Mouse (Mus musculus) stomach, postnatal 0 days (tissue): ENCODE measurements around the gene Lrmda. TPM values are rescaled to one million over a fixed set of nuclear protein-coding genes. Genes with fewer than 3 reads are reported as not detected.
A peak's percentile ranks its signal among the peaks of the same experiment; 100 is the strongest.

Source experiments
- ATAC-seq: fragments of 200-750 bp; cut with Nextera tagmentation; 2 replicates; pipeline ENCODE4 v1.8.0; 2017; ENCODE audit not compliant: low FRiP score, low TSS enrichment
- DNase-seq: peaks from one replicate; pipeline ENCODE4 v3.0.0-alpha.2; 2016; ENCODE audit warnings: low spot score
- H3K27ac ChIP-seq: fragments of 300-500 bp; sonication (generic); replicated peaks from 2 replicates; pipeline ENCODE4 v1.5.1; 2014; ENCODE audit warnings: mild to moderate bottlenecking, control low read depth
- H3K27me3 ChIP-seq: fragments of 300-500 bp; sonication (generic); 2 replicates; pipeline ENCODE4 v1.6.1; 2014; ENCODE audit warnings: low read length; ENCODE audit not compliant: control insufficient read depth, insufficient read depth
- H3K36me3 ChIP-seq: fragments of 300-500 bp; sonication (generic); 2 replicates; pipeline ENCODE4 v1.6.1; 2014; ENCODE audit warnings: low read length, mixed read lengths; ENCODE audit not compliant: control insufficient read depth, insufficient read depth
- H3K4me1 ChIP-seq: fragments of 300-500 bp; sonication (generic); replicated peaks from 2 replicates; pipeline ENCODE4 v1.6.1; 2014; ENCODE audit warnings: antibody characterized with exemption; ENCODE audit not compliant: control insufficient read depth, insufficient read depth
- H3K4me2 ChIP-seq: fragments of 300-500 bp; sonication (generic); replicated peaks from 2 replicates; pipeline ENCODE4 v1.6.1; 2014; ENCODE audit warnings: low read depth, mild to moderate bottlenecking, control low read depth, moderate library complexity
- H3K4me3 ChIP-seq: fragments of 300-500 bp; sonication (generic); 2 replicates; pipeline ENCODE4 v1.5.1; 2014; ENCODE audit warnings: low read depth, low read length, control low read depth
- H3K9ac ChIP-seq: fragments of 300-500 bp; sonication (generic); 2 replicates; pipeline ENCODE4 v1.6.1; 2014; ENCODE audit warnings: mild to moderate bottlenecking, low read length, control low read depth, mixed read lengths
- H3K9me3 ChIP-seq: fragments of 300-500 bp; sonication (generic); 2 replicates; pipeline ENCODE4 v1.6.1; 2016; ENCODE audit warnings: low read length; ENCODE audit not compliant: control insufficient read depth
- CTCF ChIP-seq: IDR thresholded peaks from 2 replicates; pipeline ENCODE4 v1.5.1; 2016; ENCODE audit warnings: antibody characterized with exemption, low read depth, mild to moderate bottlenecking, moderate library complexity
- EP300 ChIP-seq: optimal IDR thresholded peaks from 2 replicates; pipeline ENCODE3; 2016; ENCODE audit warnings: antibody characterized with exemption
- WGBS: fragments of 180-500 bp; shearing (Covaris S2); extraction: QIAGEN DNeasy Blood & Tissue Kit; methylation state at CpG from one replicate; pipeline ENCODE4 v1.1.7; 2014; 5-methylcytosine and 5-hydroxymethylcytosine counted together
- polyA plus RNA-seq: library from polyadenylated mRNA; unstranded; fragments of >200 nt; fragmentation: Nextera tagmentation; extraction: Ambion mirVana; gene quantifications from 2 replicates; pipeline ENCODE4 v1.2.1, GENCODE M21; 2015

The Lrmda gene
- polyA plus RNA-seq, 1 experiment from 2014 or later: 0.39 TPM

- no peak overlapping the region for H3K9ac ChIP-seq
- H3K9me3 ChIP-seq: no peaks in the 10 kb centered on the region
- H3K36me3 ChIP-seq: no peaks in the 10 kb centered on the region
- no peak overlapping the region for H3K4me3 ChIP-seq
- H3K27ac ChIP-seq: no peak overlapping the region
- TF ChIP-seq CTCF (no peak), EP300 (no peak)
- H3K27me3 ChIP-seq: no peaks in the 10 kb centered on the region
- DNase-seq: no peak
- no peak overlapping the region for H3K4me2 ChIP-seq
- WGBS: 77% methylated on average over 5 of the region's 5 CpGs
- no peak for ATAC-seq
- H3K4me1 ChIP-seq: peaks cover 3% of the 10 kb centered on the region; the same call in 1 of the 2 replicates
These were observed 423.2 kb downstream of the Lrmda start for GRCm38 (mm10) chr14:22442719-22443118.

- Histone ChIP-seq H3K9me3 (no peaks in the 10 kb centered on the region), H3K4me1 (peaks cover 3% of the 10 kb centered on the region; the same call in 1 of the 2 replicates), H3K36me3 (no peaks in the 10 kb centered on the region), H3K27me3 (no peaks in the 10 kb centered on the region), H3K4me2 (no peak overlapping the region), H3K4me3 (no peak overlapping the region), H3K9ac (no peak overlapping the region), H3K27ac (no peak overlapping the region)
- TF ChIP-seq EP300 (no peak), CTCF (peak; percentile 60)
- ATAC-seq: no peak
- DNase-seq: no peak
- 80% methylated on average over 2 of the region's 2 CpGs for WGBS
These were observed 425.0 kb downstream of the Lrmda start for GRCm38 (mm10) chr14:22444541-22444940.

DNA sequence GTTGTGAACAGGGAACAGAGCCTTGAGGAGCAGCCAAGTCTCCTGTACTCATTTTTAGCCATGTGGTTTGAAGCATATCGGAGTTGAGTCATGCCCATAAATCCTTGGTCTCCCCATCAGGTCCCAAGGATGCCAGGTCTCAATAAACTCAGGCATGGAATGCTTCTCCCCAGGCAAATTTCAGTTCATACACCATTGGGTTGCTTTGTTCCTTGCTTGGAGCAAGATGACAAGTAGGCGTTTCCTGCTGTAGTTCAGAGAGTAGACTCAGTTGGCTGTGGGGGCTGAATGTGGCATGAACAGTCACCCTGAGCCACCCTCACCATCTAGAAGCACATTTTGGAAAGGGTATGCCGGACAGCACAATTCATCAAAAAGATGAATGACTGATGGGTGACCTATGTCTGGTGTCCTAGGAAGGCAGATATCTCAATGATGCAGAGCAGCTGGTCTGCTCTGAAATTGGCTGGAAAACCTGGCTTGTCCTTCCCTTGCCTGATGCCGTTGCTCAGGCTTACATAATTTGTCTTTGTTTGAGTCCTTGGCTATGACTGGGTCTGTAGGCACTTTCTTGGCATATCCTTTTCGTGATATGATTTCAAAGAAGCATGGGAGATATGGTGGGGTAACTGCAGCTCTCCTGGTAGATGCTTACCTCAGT lies 425.8 kb downstream of the Lrmda start:
- no peak overlapping the region for H3K9ac ChIP-seq
- H3K9me3 ChIP-seq: no peaks in the 10 kb centered on the region
- H3K4me2 ChIP-seq: no peak overlapping the region
- WGBS: 49% methylated on average over 5 of the region's 5 CpGs
- H3K36me3 ChIP-seq: no peaks in the 10 kb centered on the region
- peaks cover 3% of the 10 kb centered on the region; the same call in 1 of the 2 replicates for H3K4me1 ChIP-seq
- H3K27ac ChIP-seq: no peak overlapping the region
- DNase-seq: no peak
- ATAC-seq: no peak
- no peak for TF ChIP-seq CTCF
- TF ChIP-seq EP300: no peak
- no peaks in the 10 kb centered on the region for H3K27me3 ChIP-seq
- H3K4me3 ChIP-seq: no peak overlapping the region

DNA sequence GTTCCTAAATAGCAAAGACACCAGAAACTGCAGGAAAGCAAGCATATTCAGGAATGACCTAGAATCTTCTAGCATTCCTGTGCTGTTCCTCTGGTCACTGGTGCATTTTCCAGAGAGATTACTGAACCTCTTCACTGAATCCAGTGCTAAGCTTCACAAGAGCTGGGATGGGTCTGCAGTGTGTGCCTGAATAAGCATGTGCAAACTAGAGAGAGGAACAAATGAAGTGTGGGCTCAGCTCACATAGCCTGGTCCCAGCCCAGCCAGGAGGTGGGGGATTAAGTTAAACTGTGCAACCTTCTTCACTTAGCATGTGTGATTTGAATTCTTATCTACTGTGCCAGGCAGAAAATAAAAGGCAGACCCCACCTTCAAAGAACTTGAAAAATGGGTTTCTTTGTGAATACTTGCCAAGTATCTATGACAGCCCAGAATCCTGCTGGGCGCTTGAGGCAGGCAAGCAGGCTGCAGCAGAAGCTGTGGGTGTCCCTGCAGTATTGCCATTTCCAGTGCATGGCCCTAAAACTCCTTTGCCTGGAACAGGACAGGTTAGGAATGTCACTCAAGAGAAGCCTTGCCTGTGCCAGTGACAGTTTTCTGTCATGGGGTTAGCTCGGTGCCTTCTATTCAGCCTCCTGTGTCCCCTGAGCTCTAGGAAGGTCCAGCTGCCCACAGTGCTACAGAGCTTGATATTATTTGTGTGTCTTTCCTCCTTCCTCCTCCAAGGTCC lies 426.5 kb downstream of the Lrmda start:
- no peak overlapping the region for H3K27ac ChIP-seq
- H3K4me1 ChIP-seq: peaks cover 3% of the 10 kb centered on the region; the same call in 1 of the 2 replicates
- H3K9ac ChIP-seq: no peak overlapping the region
- WGBS: 72% methylated on average over 2 of the region's 2 CpGs
- ATAC-seq (no peak), DNase-seq (no peak)
- no peak overlapping the region for H3K4me3 ChIP-seq
- no peak overlapping the region for H3K4me2 ChIP-seq
- no peaks in the 10 kb centered on the region for H3K9me3 ChIP-seq
- H3K27me3 ChIP-seq: no peaks in the 10 kb centered on the region
- no peaks in the 10 kb centered on the region for H3K36me3 ChIP-seq
- TF ChIP-seq CTCF: no peak
- no peak for TF ChIP-seq EP300

GRCm38 (mm10) chr14:22451603-22452002 lies 432.1 kb downstream of the Lrmda start:
- no peaks in the 10 kb centered on the region for H3K9me3 ChIP-seq
- TF ChIP-seq EP300: no peak
- TF ChIP-seq CTCF: no peak
- H3K27ac ChIP-seq: no peak overlapping the region
- H3K4me1 ChIP-seq: no peaks in the 10 kb centered on the region
- no peaks in the 10 kb centered on the region for H3K36me3 ChIP-seq
- 90% methylated on average over 4 of the region's 4 CpGs for WGBS
- ATAC-seq (no peak), DNase-seq (no peak)
- H3K4me3 ChIP-seq: no peak overlapping the region
- no peak overlapping the region for H3K9ac ChIP-seq
- no peaks in the 10 kb centered on the region for H3K27me3 ChIP-seq
- H3K4me2 ChIP-seq: no peak overlapping the region

- Histone ChIP-seq H3K27ac (no peak overlapping the region), H3K4me3 (no peak overlapping the region), H3K4me2 (no peak overlapping the region), H3K27me3 (no peaks in the 10 kb centered on the region), H3K9ac (no peak overlapping the region), H3K36me3 (no peaks in the 10 kb centered on the region), H3K9me3 (no peaks in the 10 kb centered on the region), H3K4me1 (no peaks in the 10 kb centered on the region)
- 68% methylated on average over 1 of the region's 1 CpGs for WGBS
- TF ChIP-seq CTCF (peak; percentile 34; the same call in 1 of the 2 replicates), EP300 (no peak)
- ATAC-seq (no peak), DNase-seq (no peak)
These were observed 444.8 kb downstream of the Lrmda start for GRCm38 (mm10) chr14:22464314-22464713.
